ENCODE assay signal across 17 mouse cellular contexts in genomic region chr6:52836201-52836950, GRCm38 (mm10).
DNase-seq lines count a peak whose midpoint lies in the region; ATAC-seq lines count a peak whose summit lies in the region.
"Had no signal": no experiment of that assay in that cellular context is flagged by ENCODE, and none has a peak within 500 bp of the region (broad histone marks: within the 10 kb centered on the region; RNA-seq: fewer than 3 reads in every experiment).

No protein-coding gene starts in this region.

- H3K27ac ChIP-seq in kidney, embryonic 16.5 days (ENCODE audit: low read length), result no peak overlapping the region
- H3K27ac ChIP-seq in limb, embryonic 12.5 days, result peak overlapping the region; percentile 47
- H3K27ac ChIP-seq in midbrain, embryonic 14.5 days (replicated peaks; ENCODE audit: low read depth, low read length), result no peak overlapping the region
- H3K27ac ChIP-seq in neural tube, embryonic 15.5 days (replicated peaks), result no peak overlapping the region
- H3K27ac ChIP-seq: embryonic facial prominence, embryonic 10.5 days; midbrain, embryonic 12.5 days; neural tube, embryonic 12.5 days had no signal

- peaks cover 6% of the 10 kb centered on the region for H3K27me3 ChIP-seq in kidney, embryonic 16.5 days (ENCODE audit: insufficient read depth, low read length)
- peaks cover 5% of the 10 kb centered on the region for H3K27me3 ChIP-seq in limb, embryonic 12.5 days
- no peaks in the 10 kb centered on the region for H3K27me3 ChIP-seq in midbrain, embryonic 14.5 days (ENCODE audit: control insufficient read depth, insufficient read depth, low read length)
- 0 out of 2 replicates have a peak, but pooled peaks cover 9% of the 10 kb centered on the region for H3K27me3 ChIP-seq in neural tube, embryonic 15.5 days (replicated peaks)
- H3K27me3 ChIP-seq: neural tube, embryonic 12.5 days had no signal

- H3K9me3 ChIP-seq in kidney, embryonic 16.5 days (ENCODE audit: low read length), result no peaks in the 10 kb centered on the region
- H3K9me3 ChIP-seq in limb, embryonic 12.5 days, result no peaks in the 10 kb centered on the region
- no peaks in the 10 kb centered on the region for H3K9me3 ChIP-seq in midbrain, embryonic 14.5 days (ENCODE audit: control insufficient read depth, low read length)
- H3K9me3 ChIP-seq in neural tube, embryonic 15.5 days (replicated peaks), result no peaks in the 10 kb centered on the region
- H3K9me3 ChIP-seq: embryonic facial prominence, embryonic 10.5 days; G1E; midbrain, embryonic 12.5 days; neural tube, embryonic 12.5 days had no signal

- no peak overlapping the region for H3K9ac ChIP-seq in kidney, embryonic 16.5 days (replicated peaks; ENCODE audit: low read length)
- no peak overlapping the region for H3K9ac ChIP-seq in limb, embryonic 12.5 days (replicated peaks)
- no peak overlapping the region for H3K9ac ChIP-seq in midbrain, embryonic 14.5 days (replicated peaks; ENCODE audit: low read length)
- H3K9ac ChIP-seq in neural tube, embryonic 15.5 days (replicated peaks), result no peak overlapping the region
- H3K9ac ChIP-seq: midbrain, embryonic 12.5 days; neural tube, embryonic 12.5 days had no signal

- H3K4me3 ChIP-seq in kidney, embryonic 16.5 days (ENCODE audit: low read length), result no peak overlapping the region
- no peak overlapping the region for H3K4me3 ChIP-seq in limb, embryonic 12.5 days (replicated peaks)
- no peak overlapping the region for H3K4me3 ChIP-seq in midbrain, embryonic 14.5 days (replicated peaks; ENCODE audit: low read depth, low read length)
- H3K4me3 ChIP-seq in neural tube, embryonic 15.5 days (replicated peaks), result no peak overlapping the region
- H3K4me3 ChIP-seq: embryonic facial prominence, embryonic 10.5 days; midbrain, embryonic 12.5 days; neural tube, embryonic 12.5 days had no signal

- H3K4me1 ChIP-seq in kidney, embryonic 16.5 days (ENCODE audit: insufficient read depth, low read length), result peaks cover 24% of the 10 kb centered on the region
- H3K4me1 ChIP-seq in limb, embryonic 12.5 days (replicated peaks), result peaks cover 57% of the 10 kb centered on the region
- peaks cover 9% of the 10 kb centered on the region for H3K4me1 ChIP-seq in midbrain, embryonic 14.5 days (ENCODE audit: control insufficient read depth, insufficient read depth, low read length)
- peaks cover 34% of the 10 kb centered on the region for H3K4me1 ChIP-seq in neural tube, embryonic 15.5 days

- H3K36me3 ChIP-seq in kidney, embryonic 16.5 days (ENCODE audit: insufficient read depth, low read length), result no peaks in the 10 kb centered on the region
- no peaks in the 10 kb centered on the region for H3K36me3 ChIP-seq in limb, embryonic 12.5 days
- H3K36me3 ChIP-seq in midbrain, embryonic 14.5 days (ENCODE audit: control insufficient read depth, insufficient read depth, low read length), result no peaks in the 10 kb centered on the region
- no peaks in the 10 kb centered on the region for H3K36me3 ChIP-seq in neural tube, embryonic 15.5 days
- H3K36me3 ChIP-seq: embryonic facial prominence, embryonic 10.5 days; G1E; midbrain, embryonic 12.5 days; neural tube, embryonic 12.5 days had no signal

- peak; percentile 45 for DNase-seq in embryo, embryonic 10 days (ENCODE audit: low spot score)
- DNase-seq in embryo, embryonic 9.5 days (ENCODE audit: extremely low spot score), result no peak
- DNase-seq in kidney, postnatal 14 days, result no peak
- peak; percentile 53 to 70 for DNase-seq in cerebellum, postnatal 25 days
- no peak for DNase-seq in midbrain, embryonic 14.5 days
- DNase-seq: B cell, adult 2 months; heart, postnatal 4 days; kidney, adult 18-20 months; liver; thymus, postnatal 4 days had no signal

- H3K4me2 ChIP-seq in kidney, embryonic 16.5 days (replicated peaks; ENCODE audit: low read depth, low read length), result no peak overlapping the region
- H3K4me2 ChIP-seq in limb, embryonic 12.5 days, result peak overlapping the region; percentile 15; the same call in 1 of the 2 replicates
- no peak overlapping the region for H3K4me2 ChIP-seq in midbrain, embryonic 14.5 days (ENCODE audit: low read length)
- H3K4me2 ChIP-seq in neural tube, embryonic 15.5 days, result no peak overlapping the region
- H3K4me2 ChIP-seq: midbrain, embryonic 12.5 days; neural tube, embryonic 12.5 days had no signal

- 0 out of 2 replicates have a peak, but pooled peaks have one; percentile 50 for ATAC-seq in kidney, embryonic 16.5 days (ENCODE audit: low FRiP score, low TSS enrichment)
- ATAC-seq in limb, embryonic 12.5 days (ENCODE audit: insufficient number of reproducible peaks, insufficient read depth, low FRiP score, low TSS enrichment, low read depth), result no peak
- no peak for ATAC-seq in midbrain, embryonic 14.5 days (ENCODE audit: low FRiP score, low TSS enrichment)
- no peak for ATAC-seq in neural tube, embryonic 15.5 days (ENCODE audit: low FRiP score)

- 51% methylated on average over 15 of the region's 15 CpGs for WGBS in kidney, embryonic 16.5 days
- 42% methylated on average over 15 of the region's 15 CpGs for WGBS in limb, embryonic 12.5 days
- WGBS in midbrain, embryonic 14.5 days, result 82% methylated on average over 15 of the region's 15 CpGs
- WGBS in neural tube, embryonic 15.5 days, result 70% methylated on average over 15 of the region's 15 CpGs

Comparison
In these comparisons a context has a peak if more than half of its experiments do, and no peak if none do; other contexts are left out.
1. DNase-seq: peak in embryo, embryonic 10 days (single experiment) and cerebellum, postnatal 25 days (2 of 2); none in embryo, embryonic 9.5 days (single experiment), kidney, postnatal 14 days (single experiment) and midbrain, embryonic 14.5 days (single experiment).